Mouse (Mus musculus) embryonic facial prominence, embryonic 11.5 days (tissue): Measurements from ENCODE around the gene Mettl22. TPM values are rescaled to one million over a fixed set of nuclear protein-coding genes. Genes with fewer than 3 reads are reported as not detected.

ENCODE experiments used
- ATAC-seq: fragments of 200-750 bp; cut with Nextera tagmentation; replicated peaks from 2 replicates; pipeline ENCODE4 v1.8.0; 2017; ENCODE audit warnings: low read depth; ENCODE audit not compliant: insufficient number of reproducible peaks, low FRiP score, low TSS enrichment
- DNase-seq: peaks from one replicate; pipeline ENCODE4 v3.0.0-alpha.2; 2015; ENCODE audit warnings: low spot score
- H3K27ac ChIP-seq: fragments of 300-500 bp; sonication (generic); replicated peaks from 2 replicates; pipeline ENCODE4 v1.5.1; 2014; ENCODE audit warnings: mild to moderate bottlenecking, low read depth, low read length, control low read depth
- H3K27me3 ChIP-seq: fragments of 300-500 bp; sonication (generic); 2 replicates; pipeline ENCODE4 v1.6.1; 2014; ENCODE audit warnings: mild to moderate bottlenecking, low read length, moderate library complexity, mixed read lengths; ENCODE audit not compliant: control insufficient read depth, insufficient read depth
- H3K36me3 ChIP-seq: fragments of 300-500 bp; sonication (generic); replicated peaks from 2 replicates; pipeline ENCODE4 v1.6.1; 2014; ENCODE audit warnings: low read depth, mild to moderate bottlenecking, low read length, moderate library complexity, mixed read lengths; ENCODE audit not compliant: control insufficient read depth, insufficient read depth
- H3K4me1 ChIP-seq: fragments of 300-500 bp; sonication (generic); 2 replicates; pipeline ENCODE4 v1.6.1; 2014; ENCODE audit warnings: low read length, mixed read lengths; ENCODE audit not compliant: control insufficient read depth, insufficient read depth
- H3K4me2 ChIP-seq: fragments of 300-500 bp; sonication (generic); 2 replicates; pipeline ENCODE4 v1.6.1; 2014; ENCODE audit warnings: low read depth, mild to moderate bottlenecking, control low read depth, low read length, moderate library complexity
- H3K4me3 ChIP-seq: fragments of 300-500 bp; sonication (generic); 2 replicates; pipeline ENCODE4 v1.5.1; 2014; ENCODE audit warnings: low read depth, low read length, control low read depth
- H3K9ac ChIP-seq: fragments of 300-500 bp; sonication (generic); replicated peaks from 2 replicates; pipeline ENCODE4 v1.6.1; 2014; ENCODE audit warnings: mild to moderate bottlenecking, control low read depth, low read length
- H3K9me3 ChIP-seq: fragments of 300-500 bp; sonication (generic); replicated peaks from 2 replicates; pipeline ENCODE4 v1.6.1; 2016; ENCODE audit warnings: mild to moderate bottlenecking, low read length, inconsistent platforms, mixed read lengths; ENCODE audit not compliant: control insufficient read depth
- WGBS: fragments of 180-500 bp; shearing (Covaris S2); extraction: QIAGEN DNeasy Blood & Tissue Kit; methylation state at CpG from one replicate; pipeline ENCODE4 v1.1.7; 2014; 5-methylcytosine and 5-hydroxymethylcytosine counted together
- polyA plus RNA-seq: library from polyadenylated mRNA; unstranded; fragments of >200 nt; fragmentation: Nextera tagmentation; extraction: Ambion mirVana; gene quantifications from 2 replicates; pipeline ENCODE4 v1.2.1, GENCODE M21; 2014

The Mettl22 gene
- polyA plus RNA-seq, 1 experiment from 2014 or later, result 19.2 TPM

DNA sequence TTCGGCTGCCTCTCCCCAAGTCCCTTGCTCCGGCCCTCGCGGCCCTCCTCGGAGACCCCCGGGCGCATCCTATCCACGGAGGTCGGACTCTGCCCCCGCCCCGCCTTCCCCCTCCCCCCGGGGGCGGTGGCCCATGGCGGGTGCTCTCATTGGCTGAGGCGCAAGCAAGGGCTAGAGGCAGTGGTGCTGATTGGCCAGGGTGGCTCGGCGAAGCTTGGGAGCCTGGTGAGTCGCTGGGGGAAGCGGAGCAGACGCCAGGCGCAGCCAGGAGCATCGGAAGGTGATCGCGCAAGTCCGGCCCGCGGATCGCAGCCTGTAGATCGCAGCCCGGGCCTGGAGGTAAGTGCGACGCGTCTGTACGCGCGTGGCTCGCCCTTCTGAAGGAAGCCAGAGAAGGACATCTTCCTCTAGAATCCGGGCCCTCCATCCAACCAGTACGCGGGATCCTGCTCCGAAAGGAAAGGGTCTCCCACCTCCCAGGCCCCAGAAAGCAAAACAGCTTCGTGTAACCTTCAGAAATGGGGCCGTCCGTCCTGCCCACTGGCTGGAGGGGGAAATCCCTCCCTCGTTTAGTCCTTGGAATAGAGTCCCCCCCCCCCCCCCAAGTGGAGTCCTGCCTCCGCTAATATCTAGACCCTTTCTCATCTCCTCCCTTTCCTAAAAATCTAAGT is 42.8 kb downstream of the Mettl22 start, which contains the start of gene Abat:
Abat (plus strand) TSS at position 194 of the 671 bp plus-strand sequence.
- Histone ChIP-seq H3K4me1 (no peaks in the 10 kb centered on the region), H3K36me3 (no peaks in the 10 kb centered on the region), H3K4me2 (peak within 1 kb of the TSS; percentile 76), H3K27ac (no peak within 1 kb of the TSS), H3K9ac (peak within 1 kb of the TSS; percentile 62), H3K4me3 (peak within 1 kb of the TSS; percentile 47), H3K9me3 (no peaks in the 10 kb centered on the region), H3K27me3 (no peaks in the 10 kb centered on the region)
- DNase-seq (peak; percentile 97), ATAC-seq (peak; percentile 99)
- under 1% methylated on average over 46 of the region's 46 CpGs for WGBS

DNA sequence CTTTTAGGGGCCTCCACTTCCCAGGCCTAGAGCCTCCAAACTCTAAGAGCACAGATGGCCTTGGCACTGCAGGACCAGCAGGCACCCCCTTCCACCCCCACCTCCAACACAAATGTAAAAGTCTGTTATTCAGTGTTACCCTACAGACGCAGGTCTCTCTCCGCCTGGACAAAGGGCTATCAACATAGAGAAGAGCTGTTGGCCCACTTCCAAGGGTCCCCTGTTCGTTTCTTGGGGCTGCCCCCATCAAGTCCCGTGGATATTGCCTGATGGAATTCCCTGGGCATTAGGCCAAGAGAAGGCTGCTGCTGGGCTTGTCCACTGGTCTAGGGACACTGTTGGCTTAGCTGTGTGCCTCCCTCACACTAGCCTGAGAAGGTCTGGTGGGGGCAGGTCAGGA is 43.6 kb downstream of the Mettl22 start:
- Histone ChIP-seq H3K27ac (no peak overlapping the region), H3K9me3 (no peaks in the 10 kb centered on the region), H3K9ac (no peak overlapping the region; the same call in 1 of the 2 replicates), H3K36me3 (no peaks in the 10 kb centered on the region), H3K4me3 (peak overlapping the region; percentile 47), H3K27me3 (no peaks in the 10 kb centered on the region), H3K4me1 (no peaks in the 10 kb centered on the region), H3K4me2 (peak overlapping the region; percentile 76)
- DNase-seq (no peak), ATAC-seq (no peak)
- 36% methylated on average over 4 of the region's 4 CpGs for WGBS

DNA sequence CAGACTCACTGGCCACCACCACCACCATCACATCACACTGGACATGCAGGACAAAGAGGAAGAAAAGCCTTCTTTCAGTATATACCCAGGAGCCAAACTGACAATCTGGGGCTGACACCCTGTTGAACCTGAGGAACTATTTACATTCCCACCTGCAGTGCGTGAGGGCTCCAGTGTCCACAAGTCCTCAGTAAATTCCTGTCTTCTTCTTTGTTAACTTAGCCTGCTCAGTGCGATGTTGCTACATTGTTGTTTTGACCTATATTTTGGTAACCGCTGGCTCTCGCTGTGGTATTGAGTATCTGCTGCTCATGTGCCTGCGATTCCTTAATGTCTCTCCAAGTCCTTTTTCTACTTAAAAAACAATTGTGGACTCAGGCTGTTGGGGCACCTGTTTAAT is 49.9 kb downstream of the Mettl22 start:
- Histone ChIP-seq H3K9me3 (no peaks in the 10 kb centered on the region), H3K9ac (no peak overlapping the region), H3K4me2 (no peak overlapping the region), H3K4me3 (no peak overlapping the region), H3K27ac (no peak overlapping the region), H3K27me3 (no peaks in the 10 kb centered on the region), H3K36me3 (no peaks in the 10 kb centered on the region), H3K4me1 (no peaks in the 10 kb centered on the region)
- WGBS, result 73% methylated on average over 5 of the region's 5 CpGs
- ATAC-seq (no peak), DNase-seq (no peak)

DNA sequence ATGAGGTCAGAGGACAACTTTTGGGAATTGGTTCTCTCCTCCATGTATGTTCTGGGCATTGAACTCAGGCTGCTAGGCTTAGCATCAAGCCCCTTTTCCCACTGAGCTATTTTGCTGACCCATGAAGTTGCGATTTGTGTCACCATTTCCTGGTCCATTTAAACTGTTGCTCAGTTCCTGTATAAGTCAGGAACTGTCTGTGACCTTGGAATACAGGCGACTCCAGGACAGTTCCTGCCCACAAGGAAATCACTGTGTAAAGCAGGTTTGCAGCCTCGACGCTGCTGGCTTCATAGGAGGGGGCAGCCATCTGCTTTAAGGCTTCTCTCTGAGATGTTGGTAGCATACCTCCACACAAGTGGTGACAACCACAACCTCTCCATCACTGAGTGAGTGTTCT is 50.7 kb downstream of the Mettl22 start:
- Histone ChIP-seq H3K36me3 (no peaks in the 10 kb centered on the region), H3K27me3 (no peaks in the 10 kb centered on the region), H3K4me3 (no peak overlapping the region), H3K9ac (no peak overlapping the region), H3K4me1 (no peaks in the 10 kb centered on the region), H3K9me3 (no peaks in the 10 kb centered on the region), H3K4me2 (no peak overlapping the region), H3K27ac (no peak overlapping the region)
- DNase-seq (no peak), ATAC-seq (no peak)
- WGBS, result 80% methylated on average over 4 of the region's 4 CpGs

DNA sequence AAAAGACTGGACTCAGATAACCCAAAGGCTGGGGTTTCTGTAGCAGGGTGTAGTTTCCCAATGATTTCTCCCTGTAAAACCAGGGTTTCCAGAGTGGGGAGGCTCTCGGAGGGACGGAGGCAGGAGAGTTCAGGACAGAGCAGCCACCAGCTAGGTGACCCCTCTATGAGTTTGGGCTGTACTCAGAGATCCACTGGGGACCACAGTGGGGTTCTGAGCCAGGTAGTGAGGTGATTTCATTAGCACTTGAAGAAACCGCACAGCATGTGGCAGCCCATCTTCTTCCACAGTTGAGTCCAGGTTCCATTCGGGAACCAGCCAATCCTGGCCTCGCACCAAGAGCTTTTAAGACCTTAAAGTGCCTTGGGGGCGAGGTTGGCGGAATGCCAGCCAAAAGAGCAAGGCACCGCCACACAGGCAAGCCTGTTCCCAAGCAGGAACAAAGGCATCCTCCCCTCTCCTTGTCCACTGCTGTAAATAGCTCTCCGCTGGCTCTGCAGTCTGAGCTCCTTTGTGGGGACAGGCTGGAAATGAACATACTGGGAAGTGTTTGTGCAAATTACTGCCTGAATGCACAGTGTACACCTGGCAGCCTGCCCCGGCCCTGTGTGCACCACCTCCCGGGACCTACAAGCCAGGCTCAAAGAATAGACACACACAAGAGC is 53.0 kb downstream of the Mettl22 start:
- H3K4me1 ChIP-seq, result no peaks in the 10 kb centered on the region
- H3K27me3 ChIP-seq, result no peaks in the 10 kb centered on the region
- no peaks in the 10 kb centered on the region for H3K36me3 ChIP-seq
- H3K4me2 ChIP-seq, result no peak overlapping the region
- H3K9ac ChIP-seq, result no peak overlapping the region
- DNase-seq (peak; percentile 57), ATAC-seq (peak; percentile 36)
- H3K27ac ChIP-seq, result peak overlapping the region; percentile 36; the same call in 1 of the 2 replicates
- WGBS, result 36% methylated on average over 11 of the region's 11 CpGs
- no peaks in the 10 kb centered on the region for H3K9me3 ChIP-seq
- H3K4me3 ChIP-seq, result no peak overlapping the region

DNA sequence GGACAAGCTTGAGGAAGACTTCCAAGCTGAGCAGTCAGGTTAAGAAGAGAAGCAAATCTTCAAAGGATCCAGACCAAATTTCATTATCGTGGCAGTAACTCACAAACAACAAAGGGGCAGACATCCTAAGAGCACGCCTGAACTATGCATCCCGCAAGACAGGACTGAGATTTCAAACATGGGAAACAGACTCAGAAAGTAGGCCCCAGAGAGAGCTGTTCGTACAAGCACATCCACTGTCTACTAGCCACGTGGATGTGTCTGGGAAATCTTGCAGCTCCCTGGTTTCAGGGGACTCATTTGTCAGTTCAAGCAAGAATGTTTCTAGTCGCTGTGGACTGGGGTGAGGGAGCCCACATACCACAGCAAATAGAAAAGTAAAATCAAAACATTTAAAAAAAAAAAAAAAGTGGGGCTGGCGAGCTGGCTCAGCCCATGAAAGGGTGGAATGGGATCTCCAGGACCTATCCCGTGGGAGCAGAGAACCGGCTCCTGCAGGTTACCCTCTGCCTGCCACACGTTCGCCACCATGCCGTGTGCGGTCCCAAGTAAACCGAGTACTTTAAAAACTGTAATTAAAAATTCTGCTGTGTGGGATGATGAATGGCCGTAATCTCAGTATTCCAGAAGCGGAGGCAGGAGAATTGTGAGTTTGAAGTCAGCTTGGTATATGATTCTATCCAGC is 53.7 kb downstream of the Mettl22 start:
- Histone ChIP-seq H3K4me2 (no peak overlapping the region), H3K9ac (no peak overlapping the region), H3K27me3 (no peaks in the 10 kb centered on the region), H3K36me3 (no peaks in the 10 kb centered on the region), H3K27ac (peak overlapping the region; percentile 36; the same call in 1 of the 2 replicates), H3K4me1 (no peaks in the 10 kb centered on the region), H3K9me3 (no peaks in the 10 kb centered on the region), H3K4me3 (no peak overlapping the region)
- WGBS, result 64% methylated on average over 16 of the region's 16 CpGs
- ATAC-seq (no peak; the same call in 1 of the 2 replicates), DNase-seq (peak; percentile 17)

DNA sequence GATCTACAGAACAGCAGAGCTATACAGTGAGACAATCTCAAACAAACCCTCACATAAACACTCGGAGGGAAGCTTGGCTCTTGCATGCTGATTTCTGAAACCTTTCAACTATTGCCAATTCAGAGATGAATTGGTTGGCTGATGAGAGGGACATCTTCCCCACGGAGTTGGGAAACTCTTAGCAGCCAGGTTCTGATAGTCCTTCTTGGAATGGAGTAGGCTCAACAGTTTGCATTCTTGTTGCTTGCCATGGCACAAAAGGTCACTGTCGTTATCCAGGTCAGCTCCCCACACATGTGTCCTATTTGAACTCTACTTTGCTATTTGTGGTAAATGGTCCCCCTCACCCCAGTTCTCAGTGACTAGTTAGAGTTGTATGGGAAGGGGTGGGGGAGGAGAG is 54.7 kb downstream of the Mettl22 start:
- H3K27me3 ChIP-seq, result no peaks in the 10 kb centered on the region
- H3K4me3 ChIP-seq, result no peak overlapping the region
- ATAC-seq, result no peak

DNA sequence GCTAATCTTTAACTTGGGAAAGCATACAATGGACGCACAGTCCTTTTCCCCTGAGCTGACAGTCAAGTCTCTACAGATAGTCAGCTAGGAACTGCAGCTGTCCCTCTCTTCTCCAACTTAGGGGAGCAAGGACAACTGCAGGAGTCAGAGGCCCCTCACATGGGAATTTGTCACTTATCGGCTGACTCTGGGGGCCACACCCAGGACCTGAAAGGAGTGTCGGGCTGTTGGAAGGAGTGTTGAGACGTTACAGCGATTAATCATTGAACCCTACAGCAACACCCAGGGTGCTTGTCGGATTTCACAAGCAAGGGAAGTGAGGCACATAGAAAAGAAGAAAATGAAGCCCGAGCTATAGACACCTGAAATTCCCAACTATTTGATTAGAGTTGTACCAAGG is 55.3 kb downstream of the Mettl22 start:
- DNase-seq (no peak), ATAC-seq (no peak)
- no peak overlapping the region for H3K27ac ChIP-seq
- no peak overlapping the region for H3K4me3 ChIP-seq
- no peaks in the 10 kb centered on the region for H3K9me3 ChIP-seq
- H3K36me3 ChIP-seq, result no peaks in the 10 kb centered on the region
- H3K9ac ChIP-seq, result no peak overlapping the region
- H3K4me1 ChIP-seq, result no peaks in the 10 kb centered on the region
- no peaks in the 10 kb centered on the region for H3K27me3 ChIP-seq
- WGBS, result 83% methylated on average over 7 of the region's 7 CpGs
- no peak overlapping the region; the same call in 1 of the 2 replicates for H3K4me2 ChIP-seq

More for the DNA sequence above, 54.7 kb downstream of the Mettl22 start:
- Histone ChIP-seq H3K9me3 (no peaks in the 10 kb centered on the region), H3K36me3 (no peaks in the 10 kb centered on the region), H3K27ac (no peak overlapping the region), H3K9ac (no peak overlapping the region), H3K4me2 (no peak overlapping the region), H3K4me1 (no peaks in the 10 kb centered on the region)
- no peak for DNase-seq
- 67% methylated on average over 3 of the region's 3 CpGs for whole genome bisulfite sequencing
